Mouse (Mus musculus) adipocyte (in vitro differentiated cells): Measurements from ENCODE around the gene Rnd1.

Experiments
- DNase-seq: peaks from one replicate; pipeline ENCODE4 v3.0.0-alpha.2; 2016; ENCODE audit warnings: low spot score

Gene Rnd1

GRCm38 (mm10) chr15:98637155-98637554 lies 40.1 kb downstream of the Rnd1 start:
- no peak for DNase-seq

GRCm38 (mm10) chr15:98636517-98636916 lies 40.7 kb downstream of the Rnd1 start:
- DNase-seq: no peak

- no peak for DNase-seq
These were observed 41.9 kb downstream of the Rnd1 start for GRCm38 (mm10) chr15:98635291-98635841.

GRCm38 (mm10) chr15:98634541-98635081 lies 42.6 kb downstream of the Rnd1 start:
- peak; percentile 36 for DNase-seq

- no peak for DNase-seq
These were observed 43.3 kb downstream of the Rnd1 start for GRCm38 (mm10) chr15:98633822-98634470.

GRCm38 (mm10) chr15:98632921-98633320 lies 44.3 kb downstream of the Rnd1 start:
- DNase-seq: no peak

- DNase-seq: peak; percentile 49
These were observed 45.0 kb downstream of the Rnd1 start for GRCm38 (mm10) chr15:98632107-98632744.

- DNase-seq: peak; percentile 26
These were observed 45.8 kb downstream of the Rnd1 start for GRCm38 (mm10) chr15:98631493-98631892.

- DNase-seq: no peak
These were observed 46.7 kb downstream of the Rnd1 start, which contains the start of gene Cacnb3 for GRCm38 (mm10) chr15:98630540-98630939. Gene Cacnb3, plus strand, starts transcription at chr15:98630840.

- no peak for DNase-seq
These were observed 47.8 kb downstream of the Rnd1 start for GRCm38 (mm10) chr15:98629464-98629863.

GRCm38 (mm10) chr15:98628589-98629254 lies 48.5 kb downstream of the Rnd1 start:
- no peak for DNase-seq

GRCm38 (mm10) chr15:98626487-98627212 lies 50.6 kb downstream of the Rnd1 start:
- no peak for DNase-seq

GRCm38 (mm10) chr15:98626078-98626477 lies 51.2 kb downstream of the Rnd1 start:
- DNase-seq: no peak

GRCm38 (mm10) chr15:98623361-98623821 lies 53.9 kb downstream of the Rnd1 start:
- DNase-seq: no peak

- DNase-seq: no peak
These were observed 54.5 kb downstream of the Rnd1 start for GRCm38 (mm10) chr15:98622721-98623120.

GRCm38 (mm10) chr15:98622199-98622598 lies 55.1 kb downstream of the Rnd1 start:
- peak; percentile 59 for DNase-seq

- DNase-seq: peak; percentile 92
These were observed 60.1 kb downstream of the Rnd1 start for GRCm38 (mm10) chr15:98617176-98617537.

GRCm38 (mm10) chr15:98616362-98617175 lies 60.7 kb downstream of the Rnd1 start:
- DNase-seq: no peak

- no peak for DNase-seq
These were observed 61.5 kb downstream of the Rnd1 start for GRCm38 (mm10) chr15:98615751-98616150.

GRCm38 (mm10) chr15:98614971-98615370 lies 62.3 kb downstream of the Rnd1 start:
- no peak for DNase-seq

GRCm38 (mm10) chr15:98614551-98614950 lies 62.7 kb downstream of the Rnd1 start:
- no peak for DNase-seq
